Mouse (Mus musculus) MEL (cell line): Measurements from ENCODE around the gene Coil. TPM values are rescaled to one million over a fixed set of nuclear protein-coding genes. Genes with fewer than 3 reads are reported as not detected.

Source experiments
- DNase-seq: peaks from one replicate; pipeline ENCODE4 v3.0.0; 2011; ENCODE audit warnings: low read depth, low spot score
- H3K27ac ChIP-seq: 2 replicates; pipeline ENCODE4 v1.5.1; 2012; ENCODE audit warnings: low read depth, mild to moderate bottlenecking, control low read depth, low read length, moderate library complexity; ENCODE audit not compliant: control insufficient read depth
- H3K27me3 ChIP-seq, 2 experiments: fragments of 150-350 bp in 1 of 2; sonication (generic) in 1 of 2; 2 replicates each; pipeline ENCODE4 v1.6.1; 2012; ENCODE audit warnings: low read length in 2 of 2, mild to moderate bottlenecking in 2 of 2, improper control_type of control experiment in 1 of 2, moderate library complexity in 1 of 2; ENCODE audit not compliant: insufficient read depth in 2 of 2, control insufficient read depth in 1 of 2
- H3K36me3 ChIP-seq, 2 experiments: 2 replicates each; pipeline ENCODE4 v1.6.1; 2012 to 2014; ENCODE audit warnings: low read length in 2 of 2, improper control_type of control experiment in 1 of 2, inconsistent platforms in 1 of 2, mild to moderate bottlenecking in 1 of 2; ENCODE audit not compliant: insufficient read depth in 2 of 2, control insufficient read depth in 1 of 2
- H3K4me1 ChIP-seq, 2 experiments: fragments of 150-350 bp in 1 of 2; sonication (generic) in 1 of 2; 2 replicates each; pipeline ENCODE4 v1.6.1; 2012; ENCODE audit warnings: low read length in 2 of 2, improper control_type of control experiment in 1 of 2, mild to moderate bottlenecking in 1 of 2; ENCODE audit not compliant: insufficient read depth in 2 of 2, control insufficient read depth in 1 of 2
- H3K4me3 ChIP-seq, 2 experiments: fragments of 150-350 bp in 1 of 2; sonication (generic) in 1 of 2; 2 replicates each; pipeline ENCODE4 v1.5.1; 2012; ENCODE audit warnings: low read depth in 2 of 2, low read length in 2 of 2, mild to moderate bottlenecking in 2 of 2, moderate library complexity in 2 of 2, control low read depth in 1 of 2, improper control_type of control experiment in 1 of 2; ENCODE audit not compliant: control insufficient read depth in 1 of 2, insufficient read depth in 1 of 2
- H3K79me2 ChIP-seq: 2 replicates; pipeline ENCODE4 v1.6.1; 2012; ENCODE audit warnings: mild to moderate bottlenecking, low read length, moderate library complexity; ENCODE audit not compliant: control insufficient read depth, poor library complexity, insufficient read depth
- H3K9ac ChIP-seq: 2 replicates; pipeline ENCODE4 v1.6.1; 2012; ENCODE audit warnings: low read depth, mild to moderate bottlenecking, control low read depth, low read length, moderate library complexity; ENCODE audit not compliant: control insufficient read depth, poor library complexity, severe bottlenecking
- H3K9me3 ChIP-seq: fragments of 150-350 bp; sonication (generic); replicated peaks from 2 replicates; pipeline ENCODE4 v1.6.1; 2012; ENCODE audit warnings: mild to moderate bottlenecking, low read length, improper control_type of control experiment, moderate library complexity; ENCODE audit not compliant: insufficient read depth
- BHLHE40 ChIP-seq: IDR thresholded peaks from 2 replicates; pipeline ENCODE4 v1.6.1; 2012; ENCODE audit warnings: low read depth, mild to moderate bottlenecking, inconsistent platforms, low read length, improper control_type of control experiment, borderline replicate concordance
- CHD2 ChIP-seq: IDR thresholded peaks from 2 replicates; pipeline ENCODE4 v1.6.1; 2011; ENCODE audit warnings: low read length, improper control_type of control experiment
- CTCF ChIP-seq, 3 experiments: IDR thresholded peaks in 2 of 3; conservative IDR thresholded peaks in 1 of 3; 2 replicates each; pipeline ENCODE4 v1.5.1; 2011 to 2012; ENCODE audit warnings: low read length in 3 of 3, low read depth in 2 of 3, mild to moderate bottlenecking in 2 of 3, improper control_type of control experiment in 1 of 3, inconsistent platforms in 1 of 3, mixed read lengths in 1 of 3, moderate library complexity in 1 of 3; ENCODE audit not compliant: control insufficient read depth in 1 of 3, insufficient read depth in 1 of 3, poor library complexity in 1 of 3, severe bottlenecking in 1 of 3
- E2F4 ChIP-seq: IDR thresholded peaks from 2 replicates; pipeline ENCODE4 v1.6.1; 2011; ENCODE audit warnings: low read depth, low read length, improper control_type of control experiment, borderline replicate concordance
- GABPA ChIP-seq: IDR thresholded peaks from 2 replicates; pipeline ENCODE4 v1.6.1; 2012; ENCODE audit warnings: low read depth, mild to moderate bottlenecking, inconsistent platforms, low read length, improper control_type of control experiment, moderate library complexity
- HCFC1 ChIP-seq: IDR thresholded peaks from 2 replicates; pipeline ENCODE4 v1.6.1; 2012; ENCODE audit warnings: low read depth, mild to moderate bottlenecking, inconsistent platforms, low read length, improper control_type of control experiment, moderate library complexity
- KAT2A ChIP-seq: conservative IDR thresholded peaks from 2 replicates; pipeline ENCODE4 v1.6.1; 2012; ENCODE audit warnings: low read depth, low read length, improper control_type of control experiment, inconsistent platforms
- MAX ChIP-seq: IDR thresholded peaks from 2 replicates; pipeline ENCODE4 v1.6.1; 2011; ENCODE audit warnings: low read length, improper control_type of control experiment
- MYB ChIP-seq: IDR thresholded peaks from 2 replicates; pipeline ENCODE4 v1.6.1; 2011; ENCODE audit warnings: mild to moderate bottlenecking, low read depth, low read length, improper control_type of control experiment
- POLR2A ChIP-seq, 2 experiments: IDR thresholded peaks; 2 replicates each; pipeline ENCODE4 v1.6.1; 2011 to 2012; ENCODE audit warnings: low read length in 2 of 2, mild to moderate bottlenecking in 2 of 2, control low read depth in 1 of 2, improper control_type of control experiment in 1 of 2, low read depth in 1 of 2, moderate library complexity in 1 of 2; ENCODE audit not compliant: control insufficient read depth in 1 of 2, insufficient read depth in 1 of 2, poor library complexity in 1 of 2
- POLR2AphosphoS5 ChIP-seq: IDR thresholded peaks from 2 replicates; pipeline ENCODE4 v1.6.1; 2012; ENCODE audit warnings: low read depth, borderline replicate concordance, mild to moderate bottlenecking, inconsistent platforms, low read length, moderate library complexity, mixed read lengths
- RAD21 ChIP-seq: IDR thresholded peaks from 2 replicates; pipeline ENCODE4 v1.6.1; 2011; ENCODE audit warnings: mild to moderate bottlenecking, low read depth, low read length, improper control_type of control experiment
- UBTF ChIP-seq: IDR thresholded peaks from 2 replicates; pipeline ENCODE4 v1.6.1; 2012; ENCODE audit warnings: low read depth, mild to moderate bottlenecking, inconsistent platforms, low read length, improper control_type of control experiment, moderate library complexity, borderline replicate concordance; ENCODE audit not compliant: insufficient read depth
- USF1 ChIP-seq: IDR thresholded peaks from 2 replicates; pipeline ENCODE4 v1.6.1; 2014; ENCODE audit warnings: low read depth, mild to moderate bottlenecking, inconsistent platforms, low read length, improper control_type of control experiment, moderate library complexity
- ZC3H11A ChIP-seq: IDR thresholded peaks from 2 replicates; pipeline ENCODE4 v1.6.1; 2012; ENCODE audit warnings: low read depth, mild to moderate bottlenecking, inconsistent platforms, low read length, improper control_type of control experiment
- ZKSCAN1 ChIP-seq: IDR thresholded peaks from 2 replicates; pipeline ENCODE4 v1.6.1; 2012; ENCODE audit warnings: low read depth, mild to moderate bottlenecking, inconsistent platforms, low read length, improper control_type of control experiment, moderate library complexity
- ZMIZ1 ChIP-seq: IDR thresholded peaks from 2 replicates; pipeline ENCODE4 v1.6.1; 2012; ENCODE audit warnings: low read depth, mild to moderate bottlenecking, inconsistent platforms, low read length, improper control_type of control experiment, moderate library complexity
- polyA plus RNA-seq, 2 experiments: library from polyadenylated mRNA; stranded (reverse) in 1 of 2; unstranded in 1 of 2; fragments of >175 nt in 1 of 2; fragments of >200 nt in 1 of 2; gene quantifications; 2 replicates each; pipeline versions ENCODE4 v1.2.1 to v1.2.4; 2012; ENCODE audit warnings: low replicate concordance in 2 of 2, low read depth in 1 of 2; ENCODE audit not compliant: insufficient read length in 2 of 2, insufficient read depth in 1 of 2, missing spikeins in 1 of 2
- total RNA-seq: library from RNA; depleted of rRNA; stranded (reverse); fragments of 300-350 nt; gene quantifications from 2 replicates; pipeline ENCODE4 v1.2.3, GENCODE M21; 2012

The Coil gene
- total and polyA plus RNA-seq, 3 experiments, result 24.4 to 32.6 TPM; not detected in 1

- TF ChIP-seq POLR2A (IDR thresholded peaks at IDR 0.05; ENCODE audit: control insufficient read depth in 1 of 2, insufficient read depth in 1 of 2, low read depth in 1 of 2, low read length in 2 of 2, poor library complexity in 1 of 2), result 0 out of 4 replicates have a peak, but pooled peaks of 1 of the 2 experiments have one; percentile 12
- no peak for TF ChIP-seq USF1
- no peak for TF ChIP-seq POLR2AphosphoS5
- no peak; the same call in none of the 2 replicates for TF ChIP-seq MAX
- no peak for TF ChIP-seq GABPA
These were observed 29.9 kb downstream of the Coil start (continued) for GRCm38 (mm10) chr11:88999723-89000526.

- DNase-seq, result peak; percentile 60
- no peaks in the 10 kb centered on the region for H3K27me3 ChIP-seq
- TF ChIP-seq E2F4 (no peak), HCFC1 (0 out of 2 replicates have a peak, but pooled peaks have one; percentile 33)
- H3K27ac ChIP-seq, result no peak overlapping the region
- H3K4me1 ChIP-seq, result peaks cover 16 to 38% of the 10 kb centered on the region in 2 experiments
- peak overlapping the region; percentile 91 to 99 for H3K4me3 ChIP-seq
- H3K9ac ChIP-seq, result peak overlapping the region; percentile 97
- H3K9me3 ChIP-seq, result no peaks in the 10 kb centered on the region
- peaks cover 3 to 28% of the 10 kb centered on the region in 2 experiments for H3K36me3 ChIP-seq
- H3K79me2 ChIP-seq, result peaks cover 48% of the 10 kb centered on the region
These were observed 30.4 kb downstream of the Coil start for GRCm38 (mm10) chr11:89000527-89000819.

- TF ChIP-seq CHD2 (no peak), ZC3H11A (no peak), USF1 (no peak), E2F4 (no peak), GABPA (no peak), MYB (no peak), RAD21 (no peak), ZMIZ1 (no peak), UBTF (no peak), ZKSCAN1 (no peak), CTCF (IDR thresholded peaks at IDR 0.05 in 2 of 3, conservative IDR thresholded peaks at IDR 0.05 in 1 of 3; ENCODE audit: control insufficient read depth in 1 of 3, insufficient read depth in 1 of 3, low read depth in 2 of 3, low read length in 3 of 3, poor library complexity in 1 of 3, severe bottlenecking in 1 of 3) (no peak), KAT2A (no peak), BHLHE40 (no peak)
- TF ChIP-seq, all 39 proteins: peak for 0
- peak; percentile 51 for DNase-seq
- Histone ChIP-seq H3K36me3 (peaks cover 7 to 28% of the 10 kb centered on the region in 2 experiments), H3K9ac (peak overlapping the region; percentile 1; the same call in 1 of the 2 replicates), H3K79me2 (peaks cover 50% of the 10 kb centered on the region), H3K9me3 (no peaks in the 10 kb centered on the region), H3K4me1 (peaks cover 16 to 38% of the 10 kb centered on the region in 2 experiments), H3K27ac (no peak overlapping the region), H3K4me3 (peak overlapping the region; percentile 14 to 24; a peak in 2 of 4 replicates), H3K27me3 (no peaks in the 10 kb centered on the region)
These were observed 31.5 kb downstream of the Coil start for GRCm38 (mm10) chr11:89001569-89001968.
